Mouse (Mus musculus) embryonic facial prominence, embryonic 10.5 days (tissue): ENCODE measurements around the gene Eid2. TPM values are rescaled to one million over a fixed set of nuclear protein-coding genes. Genes with fewer than 3 reads are reported as not detected.

ENCODE experiments used
- DNase-seq: peaks from one replicate; pipeline ENCODE4 v3.0.0-alpha.2; 2017; ENCODE audit warnings: low spot score
- H3K27ac ChIP-seq: fragments of 300-500 bp; sonication (generic); replicated peaks from 2 replicates; pipeline ENCODE4 v1.5.1; 2016; ENCODE audit warnings: mild to moderate bottlenecking
- H3K27me3 ChIP-seq: fragments of 300-500 bp; sonication (generic); replicated peaks from 2 replicates; pipeline ENCODE4 v1.6.1; 2016; ENCODE audit warnings: low read depth, mild to moderate bottlenecking; ENCODE audit not compliant: poor library complexity, severe bottlenecking
- H3K36me3 ChIP-seq: fragments of 300-500 bp; sonication (generic); replicated peaks from 2 replicates; pipeline ENCODE4 v1.6.1; 2016; ENCODE audit warnings: mild to moderate bottlenecking, moderate library complexity
- H3K4me1 ChIP-seq: fragments of 300-500 bp; sonication (generic); 2 replicates; pipeline ENCODE4 v1.6.1; 2016
- H3K4me3 ChIP-seq: fragments of 300-500 bp; sonication (generic); 2 replicates; pipeline ENCODE4 v1.5.1; 2016; ENCODE audit warnings: mild to moderate bottlenecking, moderate library complexity
- H3K9me3 ChIP-seq: fragments of 300-500 bp; sonication (generic); 2 replicates; pipeline ENCODE4 v1.6.1; 2016; ENCODE audit warnings: mild to moderate bottlenecking
- WGBS: fragments of 180-500 bp; shearing (Covaris S2); methylation state at CpG from one replicate; pipeline ENCODE4 v1.1.7; 2016; 5-methylcytosine and 5-hydroxymethylcytosine counted together
- polyA plus RNA-seq: library from polyadenylated mRNA; unstranded; fragments of >200 nt; fragmentation: Nextera tagmentation; extraction: Ambion mirVana; gene quantifications from 2 replicates; pipeline ENCODE4 v1.2.1, GENCODE M21; 2016

The Eid2 gene
- polyA plus RNA-seq, 1 experiment from 2014 or later, result 2.7 TPM

DNA sequence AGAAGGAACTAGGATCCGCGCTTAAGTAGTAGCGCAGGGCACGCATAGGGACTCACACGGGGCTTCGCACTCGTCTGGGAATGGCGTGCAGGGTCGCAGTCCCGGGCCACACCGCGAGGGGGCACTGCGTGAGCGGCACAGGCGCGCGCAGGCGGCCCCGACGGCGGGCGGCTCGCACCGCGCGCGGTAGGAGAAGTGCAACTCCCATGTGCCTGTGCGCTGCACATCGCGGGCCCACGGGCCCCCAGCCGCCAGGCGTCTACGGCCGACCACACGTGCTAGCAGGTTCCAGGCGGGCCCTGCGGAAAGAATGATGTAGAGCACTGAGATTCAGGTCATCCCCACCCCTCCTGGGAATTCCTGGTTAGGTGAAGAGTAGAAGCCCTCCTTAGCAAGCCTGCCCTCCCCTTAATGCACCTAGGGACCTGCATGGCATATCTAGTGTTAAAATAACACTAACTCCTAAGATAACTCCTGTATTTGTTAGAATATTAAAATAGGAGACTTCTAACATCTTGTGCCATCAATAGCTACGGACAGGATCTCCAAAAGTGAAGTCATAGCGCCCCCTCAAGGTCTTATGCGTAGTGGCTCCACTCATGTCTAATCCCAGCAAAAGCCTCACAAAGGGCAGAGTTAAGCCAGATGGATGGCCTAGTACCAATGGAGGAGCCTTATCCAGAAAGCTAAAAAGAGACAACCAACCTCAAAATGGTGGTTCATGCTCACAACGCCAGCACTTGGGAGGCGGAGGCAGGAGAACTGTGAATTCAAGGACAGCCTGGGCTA, 31.4 kb downstream of the Eid2 start:
- Histone ChIP-seq H3K27ac (no peak overlapping the region; the same call in 1 of the 2 replicates), H3K27me3 (peaks cover 98% of the 10 kb centered on the region), H3K36me3 (peaks cover 2% of the 10 kb centered on the region; the same call in 1 of the 2 replicates), H3K9me3 (no peaks in the 10 kb centered on the region), H3K4me1 (peaks cover 45% of the 10 kb centered on the region), H3K4me3 (peak overlapping the region; percentile 47)
- DNase-seq, result peak; percentile 65
- WGBS, result 10% methylated on average over 43 of the region's 43 CpGs

GRCm38 (mm10) chr7:28301616-28302433, 34.1 kb downstream of the Eid2 start, which contains the start of gene Dll3:
Gene Dll3 (minus strand): TSS chr7:28302238.
- no peaks in the 10 kb centered on the region for H3K9me3 ChIP-seq
- WGBS, result 1% methylated on average over 30 of the region's 30 CpGs
- H3K4me1 ChIP-seq, result peaks cover 32% of the 10 kb centered on the region
- peaks cover 70% of the 10 kb centered on the region for H3K27me3 ChIP-seq
- peaks cover 25% of the 10 kb centered on the region for H3K36me3 ChIP-seq
- peak; percentile 82 for DNase-seq
- peak within 1 kb of the TSS; percentile 76 for H3K27ac ChIP-seq
- H3K4me3 ChIP-seq, result peak within 1 kb of the TSS; percentile 53

GRCm38 (mm10) chr7:28305641-28306040, 38.0 kb downstream of the Eid2 start:
- H3K4me3 ChIP-seq, result no peak overlapping the region
- H3K27ac ChIP-seq, result no peak overlapping the region
- peaks cover 32% of the 10 kb centered on the region for H3K27me3 ChIP-seq
- WGBS, result 93% methylated on average over 10 of the region's 10 CpGs
- no peaks in the 10 kb centered on the region for H3K9me3 ChIP-seq
- H3K36me3 ChIP-seq, result peaks cover 63% of the 10 kb centered on the region
- H3K4me1 ChIP-seq, result peaks cover 36% of the 10 kb centered on the region
- no peak for DNase-seq

- Histone ChIP-seq H3K9me3 (no peaks in the 10 kb centered on the region), H3K4me3 (no peak overlapping the region), H3K27me3 (peaks cover 26% of the 10 kb centered on the region), H3K36me3 (peaks cover 64% of the 10 kb centered on the region), H3K27ac (no peak overlapping the region), H3K4me1 (peaks cover 39% of the 10 kb centered on the region)
- DNase-seq, result no peak
- 93% methylated on average over 8 of the region's 8 CpGs for whole genome bisulfite sequencing
These were observed 38.5 kb downstream of the Eid2 start for GRCm38 (mm10) chr7:28306216-28306615.

GRCm38 (mm10) chr7:28309737-28310136, 42.1 kb downstream of the Eid2 start:
- peaks cover 21% of the 10 kb centered on the region for H3K4me1 ChIP-seq
- no peaks in the 10 kb centered on the region for H3K27me3 ChIP-seq
- no peak for DNase-seq
- H3K4me3 ChIP-seq, result peak overlapping the region; percentile 97; the same call in 1 of the 2 replicates
- peaks cover 69% of the 10 kb centered on the region for H3K36me3 ChIP-seq
- H3K27ac ChIP-seq, result no peak overlapping the region
- WGBS, result 65% methylated on average over 9 of the region's 9 CpGs
- no peaks in the 10 kb centered on the region for H3K9me3 ChIP-seq

- no peaks in the 10 kb centered on the region for H3K9me3 ChIP-seq
- peak overlapping the region; percentile 97 for H3K4me3 ChIP-seq
- H3K27me3 ChIP-seq, result no peaks in the 10 kb centered on the region
- H3K36me3 ChIP-seq, result peaks cover 69% of the 10 kb centered on the region
- WGBS, result 8% methylated on average over 35 of the region's 35 CpGs
- H3K27ac ChIP-seq, result peak overlapping the region; percentile 93
- peaks cover 21% of the 10 kb centered on the region for H3K4me1 ChIP-seq
- no peak for DNase-seq
These were observed 43.7 kb downstream of the Eid2 start for GRCm38 (mm10) chr7:28311151-28311925.

- peaks cover 69% of the 10 kb centered on the region for H3K36me3 ChIP-seq
- H3K9me3 ChIP-seq, result no peaks in the 10 kb centered on the region
- H3K4me3 ChIP-seq, result peak within 1 kb of the TSS; percentile 97
- WGBS, result under 1% methylated on average over 45 of the region's 45 CpGs
- peak within 1 kb of the TSS; percentile 93 for H3K27ac ChIP-seq
- peaks cover 21% of the 10 kb centered on the region for H3K4me1 ChIP-seq
- no peaks in the 10 kb centered on the region for H3K27me3 ChIP-seq
- peak; percentile 97 for DNase-seq
These were observed 44.4 kb downstream of the Eid2 start, which contains the start of gene Timm50 for GRCm38 (mm10) chr7:28311926-28312543. Gene Timm50 (minus strand): TSS chr7:28312072.

- no peak overlapping the region for H3K27ac ChIP-seq
- H3K4me1 ChIP-seq, result no peaks in the 10 kb centered on the region
- no peaks in the 10 kb centered on the region for H3K27me3 ChIP-seq
- no peaks in the 10 kb centered on the region for H3K9me3 ChIP-seq
- no peak for DNase-seq
- peaks cover 93% of the 10 kb centered on the region for H3K36me3 ChIP-seq
- WGBS, result 92% methylated on average over 3 of the region's 3 CpGs
- no peak overlapping the region for H3K4me3 ChIP-seq
These were observed 50.4 kb downstream of the Eid2 start for GRCm38 (mm10) chr7:28318036-28318435.

- DNase-seq, result no peak
- H3K36me3 ChIP-seq, result peaks cover 100% of the 10 kb centered on the region
- 94% methylated on average over 17 of the region's 17 CpGs for WGBS
- H3K9me3 ChIP-seq, result no peaks in the 10 kb centered on the region
- no peak overlapping the region for H3K27ac ChIP-seq
- no peaks in the 10 kb centered on the region for H3K27me3 ChIP-seq
- H3K4me1 ChIP-seq, result no peaks in the 10 kb centered on the region
- H3K4me3 ChIP-seq, result no peak overlapping the region
These were observed 51.0 kb downstream of the Eid2 start for GRCm38 (mm10) chr7:28318714-28319113.
